Mouse (Mus musculus) embryonic facial prominence, embryonic 15.5 days (tissue): Measurements from ENCODE around the gene Gm3139. TPM values are rescaled to one million over a fixed set of nuclear protein-coding genes. Genes with fewer than 3 reads are reported as not detected.
"Not testable (repeated sequence)": the region's sequence is repeated elsewhere in the genome, so short reads cannot be mapped to it uniquely, and the experiment has no call there.

Experiments
- ATAC-seq: fragments of 200-750 bp; cut with Nextera tagmentation; 2 replicates; pipeline ENCODE4 v1.8.0; 2017; ENCODE audit warnings: low read depth, moderate TSS enrichment; ENCODE audit not compliant: insufficient number of reproducible peaks, low FRiP score, low TSS enrichment
- H3K27ac ChIP-seq: fragments of 300-500 bp; sonication (generic); replicated peaks from 2 replicates; pipeline ENCODE4 v1.5.1; 2015; ENCODE audit warnings: mild to moderate bottlenecking, inconsistent platforms
- H3K27me3 ChIP-seq: fragments of 300-500 bp; sonication (generic); 2 replicates; pipeline ENCODE4 v1.6.1; 2015; ENCODE audit warnings: inconsistent platforms
- H3K36me3 ChIP-seq: fragments of 300-500 bp; sonication (generic); 2 replicates; pipeline ENCODE4 v1.6.1; 2015; ENCODE audit warnings: mild to moderate bottlenecking, inconsistent platforms
- H3K4me1 ChIP-seq: fragments of 300-500 bp; sonication (generic); 2 replicates; pipeline ENCODE4 v1.6.1; 2015; ENCODE audit warnings: inconsistent platforms
- H3K4me2 ChIP-seq: fragments of 300-500 bp; sonication (generic); replicated peaks from 2 replicates; pipeline ENCODE4 v1.6.1; 2015; ENCODE audit warnings: mild to moderate bottlenecking, inconsistent platforms
- H3K4me3 ChIP-seq: fragments of 300-500 bp; sonication (generic); replicated peaks from 2 replicates; pipeline ENCODE4 v1.5.1; 2015; ENCODE audit warnings: mild to moderate bottlenecking, inconsistent platforms
- H3K9ac ChIP-seq: fragments of 300-500 bp; sonication (generic); 2 replicates; pipeline ENCODE4 v1.6.1; 2015; ENCODE audit warnings: inconsistent platforms
- H3K9me3 ChIP-seq: fragments of 300-500 bp; sonication (generic); replicated peaks from 2 replicates; pipeline ENCODE4 v1.6.1; 2016; ENCODE audit warnings: inconsistent platforms
- whole genome bisulfite sequencing: fragments of 180-500 bp; shearing (Covaris S2); methylation state at CpG from one replicate; pipeline ENCODE4 v1.1.7; 2015; 5-methylcytosine and 5-hydroxymethylcytosine counted together
- polyA plus RNA-seq: library from polyadenylated mRNA; unstranded; fragments of >200 nt; fragmentation: Nextera tagmentation; extraction: Ambion mirVana; gene quantifications from 2 replicates; pipeline ENCODE4 v1.2.1, GENCODE M21; 2015

Gene Gm3139
- not detected in 2 replicates for polyA plus RNA-seq

GRCm38 (mm10) chr5:94525987-94526386 is at the start of gene Gm3139:
Gene Gm3139, plus strand, starts transcription at chr5:94526287.
- not testable (repeated sequence) for H3K4me1 ChIP-seq, ATAC-seq, H3K9ac ChIP-seq, H3K36me3 ChIP-seq, H3K27me3 ChIP-seq, H3K4me2 ChIP-seq, H3K9me3 ChIP-seq, H3K4me3 ChIP-seq, H3K27ac ChIP-seq
- WGBS: no CpG with 5 or more reads among the region's 2 CpGs

Other genes with a start within 250 kb of the Gm3139 start
- not detected in 2 replicates for gene A430089I19Rik, start 219.5 kb upstream of the Gm3139 start, polyA plus RNA-seq
- gene Gm6502, start 211.9 kb upstream of the Gm3139 start, polyA plus RNA-seq: not detected in 2 replicates
- not detected in 2 replicates for gene AA792892, start 186.5 kb upstream of the Gm3139 start, polyA plus RNA-seq
- gene Gm7682, start 80.5 kb upstream of the Gm3139 start, polyA plus RNA-seq: not detected in 2 replicates
- gene Gm3147, start 90.1 kb downstream of the Gm3139 start, polyA plus RNA-seq: not detected in 2 replicates
- gene Gm6509, start 97.7 kb downstream of the Gm3139 start, polyA plus RNA-seq: not detected in 2 replicates
- gene Gm6205, start 122.1 kb downstream of the Gm3139 start, polyA plus RNA-seq: not detected in 2 replicates